Mouse (Mus musculus): ENCODE results near the gene Tmem212. TPM values are rescaled to one million over a fixed set of nuclear protein-coding genes. Genes with fewer than 3 reads are reported as not detected.

Gene Tmem212
- total RNA-seq, 2 experiments from 2014 or later: not detected

DNA sequence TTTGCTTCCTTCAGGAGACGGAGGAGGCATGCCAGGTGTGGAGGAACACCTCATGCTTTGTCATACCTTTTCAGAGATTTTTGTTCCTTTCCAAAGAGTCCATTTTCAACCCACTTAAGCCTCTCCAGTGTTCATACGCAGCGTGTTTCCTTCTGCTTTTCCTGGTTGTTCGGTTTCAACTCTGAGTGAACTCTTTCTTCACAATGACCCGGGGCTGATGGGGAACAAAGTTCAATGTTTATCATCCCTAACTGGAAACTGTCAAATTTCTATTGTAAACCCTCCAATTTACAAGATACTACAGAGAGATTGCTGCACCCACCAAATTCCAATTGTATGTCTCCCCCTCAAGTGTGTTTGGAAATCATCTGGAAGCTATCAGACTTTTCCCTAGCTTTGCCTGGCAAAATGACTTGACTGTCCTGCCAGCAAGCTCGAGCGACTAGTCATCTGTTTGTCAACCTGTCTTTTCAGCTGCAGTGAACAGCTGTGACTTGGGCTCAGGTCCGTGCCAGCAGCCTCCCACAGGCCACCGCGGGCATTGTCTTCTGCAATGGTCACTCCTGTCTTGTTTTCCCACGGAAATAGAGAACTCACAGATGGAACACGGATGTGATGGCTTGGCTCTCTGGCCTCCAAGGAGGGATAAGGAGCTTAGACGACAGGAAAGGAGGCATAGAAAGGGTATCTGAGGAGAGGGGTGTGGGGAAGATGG, 3.0 kb upstream of the Tmem212 start:
- peak; percentile 74 for DNase-seq (ENCODE audit: low spot score)

DNA sequence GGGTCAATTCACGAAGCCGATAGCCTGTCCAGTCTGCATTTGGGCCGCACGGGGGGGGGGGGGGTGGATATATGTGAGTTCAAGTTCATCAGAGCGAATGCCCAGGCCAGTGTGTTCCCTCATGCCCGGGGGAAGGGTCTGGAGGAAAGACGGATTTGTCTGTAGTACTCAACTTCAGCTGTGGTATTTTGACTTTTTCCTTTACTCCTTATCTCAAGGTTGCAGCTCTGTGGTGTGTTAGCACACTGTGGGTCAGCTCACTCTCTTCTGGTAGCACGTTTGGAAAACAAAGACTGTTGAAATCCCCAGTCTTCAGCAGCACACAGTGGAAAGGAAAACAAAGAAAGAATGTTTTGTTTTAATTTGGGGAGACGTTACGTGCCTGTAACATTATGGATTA, 2.0 kb upstream of the Tmem212 start:
- DNase-seq (ENCODE audit: low spot score): no peak

GRCm38 (mm10) chr3:27886578-27886977, 9.6 kb downstream of the Tmem212 start:
- no peak for DNase-seq (ENCODE audit: low spot score)

DNA sequence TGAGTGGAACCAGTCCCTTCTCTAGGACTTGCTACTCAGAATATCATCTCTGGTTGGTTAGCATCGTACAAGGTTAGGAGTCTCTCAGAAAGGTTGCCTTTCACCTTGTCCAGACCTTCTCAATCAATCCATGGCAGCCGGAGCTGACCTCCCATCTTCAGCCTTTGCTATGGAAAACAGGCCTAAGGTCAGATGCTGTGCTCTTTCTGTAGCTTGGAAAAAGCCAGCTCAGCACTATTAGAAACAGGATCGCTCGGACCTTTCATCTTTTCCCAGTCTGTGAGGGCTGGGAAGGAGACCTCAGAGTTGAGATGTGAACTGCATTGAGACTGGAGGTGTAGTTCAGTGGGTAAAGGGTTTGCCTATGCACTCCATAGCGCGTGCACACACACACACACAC, 10.6 kb downstream of the Tmem212 start:
- no peak for DNase-seq (ENCODE audit: low spot score)

- no peak for DNase-seq (ENCODE audit: low spot score)
Observed at GRCm38 (mm10) chr3:27881897-27882835, 14.0 kb downstream of the Tmem212 start.

- DNase-seq (ENCODE audit: low spot score): no peak
Observed at GRCm38 (mm10) chr3:27878854-27879610, 17.1 kb downstream of the Tmem212 start.

DNA sequence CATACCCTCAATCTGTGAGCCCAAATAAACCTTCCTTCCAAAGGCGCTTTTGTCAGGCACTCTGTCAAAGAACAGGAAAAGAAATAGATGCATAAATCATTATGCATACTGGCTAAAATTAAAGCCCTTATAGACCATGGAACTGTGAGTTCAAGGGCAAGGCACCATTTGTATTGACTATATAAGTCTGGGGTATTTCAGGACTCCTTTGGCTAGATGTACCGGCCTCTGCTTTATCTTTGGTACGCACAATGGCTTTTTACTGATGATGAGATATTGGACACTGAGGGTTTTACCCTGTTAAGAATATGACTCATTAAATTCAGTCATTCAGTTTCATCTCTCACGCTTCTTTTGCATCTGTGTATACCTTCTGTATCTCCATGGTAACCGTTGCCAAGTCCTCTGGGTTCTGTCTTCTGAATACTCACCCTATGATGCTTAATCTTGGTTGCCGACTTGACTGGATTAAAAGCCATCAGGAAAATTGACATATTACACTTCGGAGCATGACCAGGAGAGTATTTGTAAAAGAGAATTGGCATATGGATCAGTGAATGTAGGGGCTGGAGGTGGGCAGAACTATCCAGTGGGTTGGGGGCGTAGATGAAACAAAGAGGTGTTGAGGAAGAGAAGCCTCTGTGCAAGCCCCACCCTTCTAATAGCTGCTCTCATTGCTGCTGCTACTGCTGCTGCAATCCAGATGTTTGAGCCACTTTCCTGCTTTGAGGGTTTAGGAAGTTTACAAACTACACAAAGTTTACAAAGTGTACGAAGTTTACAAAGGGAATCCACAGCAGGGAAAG, 22.7 kb downstream of the Tmem212 start:
- DNase-seq (ENCODE audit: low spot score): no peak

DNA sequence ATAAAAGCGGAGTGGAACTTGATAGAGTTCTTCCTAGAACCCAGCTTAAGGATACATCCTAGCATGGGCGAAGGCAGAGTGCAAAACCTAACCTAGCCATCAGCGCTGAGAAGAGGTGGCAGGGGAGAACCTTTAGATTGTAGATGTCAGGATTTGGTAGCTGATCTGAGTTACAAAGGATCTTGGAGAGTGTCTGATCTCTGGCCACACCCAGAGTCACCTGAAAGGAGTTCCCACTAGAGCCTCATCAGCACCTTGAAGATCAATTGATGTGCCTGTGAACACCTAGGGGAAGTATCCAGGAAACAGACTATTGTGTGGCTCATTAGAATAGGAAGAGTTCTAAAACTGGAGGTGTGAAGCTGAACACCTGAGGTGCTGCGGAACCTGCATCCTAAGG, 23.7 kb downstream of the Tmem212 start:
- DNase-seq (ENCODE audit: low spot score): no peak

DNA sequence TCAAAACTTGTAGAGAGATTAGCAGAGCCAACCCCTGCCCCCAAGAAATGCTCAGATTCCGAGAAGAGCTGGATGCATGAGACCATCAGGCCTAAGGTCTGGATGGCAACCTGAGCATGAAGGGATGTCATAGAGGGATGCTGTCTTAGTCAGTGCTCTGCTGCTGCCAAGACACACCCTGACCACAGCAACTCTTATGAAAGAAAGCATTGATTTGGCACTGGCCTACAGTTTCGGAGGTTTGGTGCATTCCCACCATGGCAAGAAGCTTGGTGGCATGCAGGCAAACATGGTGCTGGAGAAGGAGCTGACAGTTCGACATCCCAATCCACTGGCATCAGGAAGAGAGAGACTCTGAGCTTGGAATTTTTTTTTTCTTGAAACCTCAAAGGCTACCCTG, 24.3 kb downstream of the Tmem212 start:
- no peak for DNase-seq (ENCODE audit: low spot score)

- DNase-seq (ENCODE audit: low spot score): no peak
Observed at GRCm38 (mm10) chr3:27871371-27871770, 24.8 kb downstream of the Tmem212 start.

- DNase-seq (ENCODE audit: low spot score): no peak
Observed at GRCm38 (mm10) chr3:27868681-27869080, 27.5 kb downstream of the Tmem212 start.

GRCm38 (mm10) chr3:27867731-27868130, 28.4 kb downstream of the Tmem212 start:
- DNase-seq (ENCODE audit: low spot score): no peak

DNA sequence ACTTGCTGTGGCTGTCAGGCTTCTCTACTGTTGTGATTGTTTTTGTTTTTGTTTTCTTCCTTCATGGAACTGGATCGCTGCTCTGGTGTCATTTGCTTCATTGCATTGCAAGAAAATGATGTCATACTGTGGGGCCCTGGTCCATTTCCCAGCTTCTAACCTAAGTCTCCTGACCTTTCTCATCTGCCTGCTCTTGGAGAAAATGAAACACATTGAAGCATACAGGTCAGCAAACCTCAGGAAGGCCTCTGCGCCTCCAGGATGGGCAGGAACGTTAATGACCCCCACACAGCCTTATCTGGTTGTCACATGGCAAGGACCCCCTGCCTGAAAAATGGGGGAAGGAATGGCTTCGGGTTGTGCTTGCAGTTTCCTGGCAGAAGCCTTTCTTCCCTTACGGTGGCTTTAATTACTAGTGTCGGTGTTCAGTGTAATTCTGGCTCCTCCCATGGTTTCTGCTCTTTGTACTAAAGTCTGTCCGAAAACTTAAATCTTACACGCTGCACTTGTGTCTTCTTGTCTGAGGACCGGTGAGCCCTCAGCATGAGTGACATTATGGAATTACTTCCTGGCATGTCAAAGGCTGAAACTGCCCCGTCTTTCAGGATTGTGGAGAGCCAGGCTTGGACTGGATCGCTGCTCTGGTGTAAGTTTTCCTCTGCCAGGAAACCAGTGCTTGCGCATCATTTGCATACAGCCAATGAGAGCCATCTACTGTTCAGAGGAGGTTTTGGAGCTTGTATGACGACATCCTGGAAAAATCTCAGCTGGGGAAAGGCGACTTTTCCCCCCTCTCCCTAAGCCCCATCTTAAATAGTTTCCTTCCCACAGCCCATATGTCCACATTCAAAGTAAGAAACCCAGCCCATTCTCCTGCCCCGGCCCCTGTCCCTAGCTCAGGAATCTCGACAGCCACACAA, 33.1 kb downstream of the Tmem212 start:
- peak; percentile 76 for DNase-seq (ENCODE audit: low spot score)

GRCm38 (mm10) chr3:27861601-27862000, 34.6 kb downstream of the Tmem212 start:
- DNase-seq (ENCODE audit: low spot score): peak; percentile 52

GRCm38 (mm10) chr3:27861086-27861485, 35.1 kb downstream of the Tmem212 start:
- DNase-seq (ENCODE audit: low spot score): no peak

DNA sequence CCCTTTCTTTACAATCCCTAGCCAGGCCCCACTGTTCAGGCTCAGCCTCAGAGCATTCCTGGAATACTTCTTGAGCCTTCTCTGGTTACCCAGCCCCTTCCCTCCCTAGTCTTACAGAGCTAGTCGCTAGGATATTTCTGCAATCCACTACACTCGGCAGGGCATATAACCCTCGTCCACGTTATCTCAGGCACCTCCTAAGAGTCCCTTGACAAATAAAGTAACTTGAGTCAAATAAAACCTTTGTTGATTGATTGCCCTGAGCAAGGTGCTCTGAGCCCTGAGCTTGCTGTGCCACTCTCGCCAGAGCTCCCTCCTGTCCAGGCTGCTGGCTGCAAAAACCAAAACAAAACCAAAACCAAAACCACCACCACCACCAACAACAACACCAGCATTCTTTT, 37.0 kb downstream of the Tmem212 start:
- no peak for DNase-seq (ENCODE audit: low spot score)

GRCm38 (mm10) chr3:27858441-27859115, 37.6 kb downstream of the Tmem212 start:
- no peak for DNase-seq (ENCODE audit: low spot score)

DNA sequence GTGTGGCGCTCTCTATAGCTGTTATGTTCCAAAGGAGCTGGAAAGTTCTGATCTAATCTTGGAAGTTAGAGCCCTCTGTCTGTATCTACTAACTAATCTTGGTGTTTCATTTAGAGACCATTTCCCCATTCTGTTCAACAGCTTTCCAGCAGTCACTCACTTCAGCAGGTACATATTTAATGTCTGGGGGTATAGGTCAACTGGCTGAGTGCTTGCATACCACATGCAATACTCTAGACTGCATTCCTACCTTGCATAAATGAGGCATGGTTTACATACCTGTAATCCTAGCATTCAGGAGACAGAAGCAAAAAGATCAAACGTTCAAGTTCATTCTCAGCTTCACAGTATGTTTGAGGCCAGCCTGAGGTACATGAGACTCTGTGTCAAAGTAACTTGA, 39.9 kb downstream of the Tmem212 start:
- no peak for DNase-seq (ENCODE audit: low spot score)

DNA sequence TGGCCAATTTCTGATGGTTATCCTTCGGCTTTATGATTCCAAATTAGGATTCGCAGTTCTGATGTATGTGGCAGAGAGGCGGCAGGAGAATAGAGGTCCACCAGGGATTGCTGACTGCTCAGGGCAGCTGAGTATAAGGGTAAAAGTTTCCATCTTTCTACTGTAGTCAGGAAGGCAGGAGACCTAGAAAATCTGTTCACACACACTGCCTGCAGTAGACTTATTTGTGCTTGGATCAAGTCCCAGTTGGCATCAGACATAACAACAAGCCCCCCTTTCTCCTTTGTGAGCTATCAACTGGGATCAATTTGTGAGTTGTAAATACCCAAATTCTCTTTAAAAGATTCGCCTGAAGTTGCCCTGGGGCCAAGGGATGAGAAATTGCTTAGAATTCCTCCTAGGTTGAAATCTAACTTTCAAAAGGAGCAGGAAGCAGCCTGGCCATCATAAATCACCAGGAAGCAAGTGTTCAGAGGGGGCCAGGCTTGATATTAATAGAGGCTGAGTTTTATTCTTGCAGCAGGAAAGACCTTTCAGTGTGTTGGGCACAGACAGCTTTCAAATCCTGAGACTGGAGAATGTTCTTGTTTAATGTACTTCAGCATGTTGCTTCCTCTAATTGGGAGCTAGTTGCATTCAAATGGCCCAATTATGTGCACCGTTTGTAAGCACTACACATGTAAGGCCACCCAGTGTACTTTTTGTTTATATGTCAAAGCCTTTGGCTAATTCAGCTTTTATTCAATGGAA, 41.6 kb downstream of the Tmem212 start:
- DNase-seq (ENCODE audit: low spot score): no peak

Measured in gastrocnemius, adult 18-20 months (tissue).